Mouse (Mus musculus): ENCODE measurements at regions not wholly inside any gene's neighbourhood (a gene's known extent, or its start where the extent isn't known, plus 50 kb on each side); places are given as distances from the start of the nearest gene placed in this dataset.

GRCm38 (mm10) chr8:8258231-8258638 lies 402.8 kb downstream of the Efnb2 start:
- Histone ChIP-seq H3K27ac (no peak overlapping the region), H3K4me2 (ENCODE audit: low read depth) (no peak overlapping the region), H3K9me3 (ENCODE audit: control insufficient read depth, low read length) (no peaks in the 10 kb centered on the region), H3K4me1 (replicated peaks; ENCODE audit: control insufficient read depth in 2 of 2, insufficient read depth in 2 of 2, low read length in 1 of 2) (no peaks in the 10 kb centered on the region), H3K4me3 (ENCODE audit: insufficient read depth in 1 of 2, low read depth in 2 of 2, low read length in 2 of 2) (no peak overlapping the region), H3K36me3 (replicated peaks; ENCODE audit: control insufficient read depth, insufficient read depth, low read depth) (no peaks in the 10 kb centered on the region), H3K27me3 (ENCODE audit: control insufficient read depth, insufficient read depth, low read length) (no peaks in the 10 kb centered on the region), H3K9ac (replicated peaks) (no peak overlapping the region)
- no peak for DNase-seq (ENCODE audit: low read depth in 3 of 3, low spot score in 3 of 3)
- no peak for ATAC-seq (ENCODE audit: insufficient read depth)
- WGBS (ENCODE audit: insufficient replicate concordance), result 31% methylated on average over 9 of the region's 9 CpGs
- no peak for TF ChIP-seq CTCF (IDR thresholded peaks at IDR 0.05; ENCODE audit: low read depth)
- no peak for TF ChIP-seq EP300 (IDR thresholded peaks at IDR 0.05; ENCODE audit: low read depth)

- H3K9ac ChIP-seq (replicated peaks), result no peak overlapping the region
These were observed 404.7 kb downstream of the Efnb2 start for GRCm38 (mm10) chr8:8256327-8256726.

DNA sequence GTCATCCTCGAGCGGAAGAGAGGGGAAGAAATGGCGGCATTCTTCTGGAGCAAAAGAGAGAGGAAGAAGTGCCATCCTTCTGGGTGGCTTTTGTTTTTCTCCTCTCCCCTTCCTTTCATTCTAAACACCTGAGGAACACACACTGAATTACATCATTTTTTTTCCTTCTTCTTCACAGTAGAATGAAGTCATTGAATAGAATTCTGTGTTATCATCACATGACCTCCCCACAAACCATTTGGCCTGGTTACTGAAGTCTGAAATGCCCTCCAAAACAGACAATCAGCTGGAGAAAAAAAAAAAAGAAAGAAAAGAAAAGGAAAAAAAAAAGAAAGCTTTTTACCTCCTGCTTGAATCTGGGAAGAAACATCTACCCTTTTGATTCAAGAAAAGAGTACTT lies 406.6 kb downstream of the Efnb2 start:
- H3K4me3 ChIP-seq (ENCODE audit: insufficient read depth in 1 of 2, low read depth in 2 of 2, low read length in 2 of 2), result no peak overlapping the region
- H3K27ac ChIP-seq, result no peak overlapping the region
- no peaks in the 10 kb centered on the region for H3K4me1 ChIP-seq (replicated peaks; ENCODE audit: control insufficient read depth in 2 of 2, insufficient read depth in 2 of 2, low read length in 1 of 2)
- no peak for DNase-seq (ENCODE audit: low read depth in 3 of 3, low spot score in 3 of 3)
- whole genome bisulfite sequencing (ENCODE audit: insufficient replicate concordance), result 74% methylated on average over 3 of the region's 3 CpGs
- no peak for ATAC-seq (ENCODE audit: insufficient read depth)
- no peaks in the 10 kb centered on the region for H3K9me3 ChIP-seq (ENCODE audit: control insufficient read depth, low read length)
- no peak overlapping the region for H3K9ac ChIP-seq (replicated peaks)
- no peaks in the 10 kb centered on the region for H3K27me3 ChIP-seq (ENCODE audit: control insufficient read depth, insufficient read depth, low read length)
- no peak overlapping the region for H3K4me2 ChIP-seq (ENCODE audit: low read depth)
- TF ChIP-seq EP300 (IDR thresholded peaks at IDR 0.05; ENCODE audit: low read depth) (no peak), CTCF (IDR thresholded peaks at IDR 0.05; ENCODE audit: low read depth) (no peak)
- no peaks in the 10 kb centered on the region for H3K36me3 ChIP-seq (replicated peaks; ENCODE audit: control insufficient read depth, insufficient read depth, low read depth)

More at GRCm38 (mm10) chr8:8256327-8256726, 404.7 kb downstream of the Efnb2 start:
- Histone ChIP-seq H3K4me2 (ENCODE audit: low read depth) (no peak overlapping the region), H3K27ac (no peak overlapping the region), H3K27me3 (ENCODE audit: control insufficient read depth, insufficient read depth, low read length) (no peaks in the 10 kb centered on the region), H3K4me1 (replicated peaks; ENCODE audit: control insufficient read depth in 2 of 2, insufficient read depth in 2 of 2, low read length in 1 of 2) (no peaks in the 10 kb centered on the region), H3K4me3 (ENCODE audit: insufficient read depth in 1 of 2, low read depth in 2 of 2, low read length in 2 of 2) (no peak overlapping the region), H3K9me3 (ENCODE audit: control insufficient read depth, low read length) (no peaks in the 10 kb centered on the region), H3K36me3 (replicated peaks; ENCODE audit: control insufficient read depth, insufficient read depth, low read depth) (no peaks in the 10 kb centered on the region)
- no peak for ATAC-seq (ENCODE audit: insufficient read depth)
- DNase-seq (ENCODE audit: low read depth in 3 of 3, low spot score in 3 of 3), result no peak
- WGBS (ENCODE audit: insufficient replicate concordance), result 66% methylated on average over 1 of the region's 1 CpGs
- TF ChIP-seq EP300 (IDR thresholded peaks at IDR 0.05; ENCODE audit: low read depth), result no peak
- TF ChIP-seq CTCF (IDR thresholded peaks at IDR 0.05; ENCODE audit: low read depth), result no peak

DNA sequence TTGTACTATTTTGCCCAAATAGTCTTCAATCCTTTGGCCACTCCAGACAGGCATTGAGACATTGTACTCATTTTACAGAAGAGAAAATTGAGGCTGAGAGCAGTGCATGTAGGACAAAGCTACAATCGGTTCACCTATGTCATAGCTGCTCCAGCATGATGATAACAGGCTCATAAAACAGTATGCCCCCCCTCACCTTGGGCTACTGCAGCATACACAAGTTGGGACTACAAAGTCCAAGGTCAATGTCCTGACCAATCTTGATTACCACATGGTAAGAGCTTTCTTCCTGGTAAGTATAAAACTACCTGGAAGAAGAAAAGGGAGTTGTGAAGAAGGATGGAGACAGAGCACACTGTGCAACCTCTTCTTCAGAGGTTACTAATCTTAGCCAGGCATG lies 416.4 kb downstream of the Efnb2 start:
- Histone ChIP-seq H3K4me2 (ENCODE audit: low read depth) (no peak overlapping the region), H3K9ac (replicated peaks) (no peak overlapping the region), H3K4me1 (replicated peaks; ENCODE audit: control insufficient read depth in 2 of 2, insufficient read depth in 2 of 2, low read length in 1 of 2) (peaks cover 0 to under 1% of the 10 kb centered on the region in 2 experiments; a peak in 2 of 4 replicates), H3K27me3 (ENCODE audit: control insufficient read depth, insufficient read depth, low read length) (no peaks in the 10 kb centered on the region), H3K9me3 (ENCODE audit: control insufficient read depth, low read length) (no peaks in the 10 kb centered on the region), H3K4me3 (ENCODE audit: insufficient read depth in 1 of 2, low read depth in 2 of 2, low read length in 2 of 2) (no peak overlapping the region), H3K36me3 (replicated peaks; ENCODE audit: control insufficient read depth, insufficient read depth, low read depth) (no peaks in the 10 kb centered on the region), H3K27ac (no peak overlapping the region)
- TF ChIP-seq CTCF (IDR thresholded peaks at IDR 0.05; ENCODE audit: low read depth), result no peak
- TF ChIP-seq EP300 (IDR thresholded peaks at IDR 0.05; ENCODE audit: low read depth), result no peak
- DNase-seq (ENCODE audit: low read depth in 3 of 3, low spot score in 3 of 3) (no peak), ATAC-seq (ENCODE audit: insufficient read depth) (no peak)
- 49% methylated on average over 1 of the region's 1 CpGs for WGBS (ENCODE audit: insufficient replicate concordance)

- Histone ChIP-seq H3K27ac (no peak overlapping the region), H3K36me3 (replicated peaks; ENCODE audit: control insufficient read depth, insufficient read depth, low read depth) (no peaks in the 10 kb centered on the region), H3K4me1 (replicated peaks; ENCODE audit: control insufficient read depth in 2 of 2, insufficient read depth in 2 of 2, low read length in 1 of 2) (peaks cover 0 to 3% of the 10 kb centered on the region in 2 experiments; a peak in 2 of 4 replicates), H3K27me3 (ENCODE audit: control insufficient read depth, insufficient read depth, low read length) (no peaks in the 10 kb centered on the region), H3K4me3 (ENCODE audit: insufficient read depth in 1 of 2, low read depth in 2 of 2, low read length in 2 of 2) (no peak overlapping the region), H3K4me2 (ENCODE audit: low read depth) (no peak overlapping the region), H3K9me3 (ENCODE audit: control insufficient read depth, low read length) (no peaks in the 10 kb centered on the region), H3K9ac (replicated peaks) (no peak overlapping the region)
- ATAC-seq (ENCODE audit: insufficient read depth) (no peak), DNase-seq (ENCODE audit: low read depth in 3 of 3, low spot score in 3 of 3) (no peak)
- TF ChIP-seq CTCF (IDR thresholded peaks at IDR 0.05; ENCODE audit: low read depth) (no peak), EP300 (IDR thresholded peaks at IDR 0.05; ENCODE audit: low read depth) (no peak)
- WGBS (ENCODE audit: insufficient replicate concordance), result 23% methylated on average over 2 of the region's 3 CpGs
These were observed 419.1 kb downstream of the Efnb2 start for GRCm38 (mm10) chr8:8241755-8242501.

Data from liver, embryonic 14.5 days (tissue).